Mouse (Mus musculus) CH12.LX (cell line): ENCODE data around the gene Slc32a1.

ENCODE experiments used
- CHD1 ChIP-seq: IDR thresholded peaks from 2 replicates; pipeline ENCODE4 v1.6.1; 2012; ENCODE audit warnings: low read depth, low read length, improper control_type of control experiment, inconsistent platforms
- CTCF ChIP-seq, 2 experiments: IDR thresholded peaks in 1 of 2; conservative IDR thresholded peaks in 1 of 2; 2 replicates each; pipeline ENCODE4 v1.5.1; 2011 to 2012; ENCODE audit warnings: low read depth in 2 of 2, low read length in 2 of 2, improper control_type of control experiment in 1 of 2, inconsistent platforms in 1 of 2, mild to moderate bottlenecking in 1 of 2, moderate library complexity in 1 of 2
- HCFC1 ChIP-seq: IDR thresholded peaks from 2 replicates; pipeline ENCODE4 v1.6.1; 2012; ENCODE audit warnings: low read depth, mild to moderate bottlenecking, inconsistent platforms, low read length, improper control_type of control experiment
- NELFE ChIP-seq: IDR thresholded peaks from 2 replicates; pipeline ENCODE4 v1.6.1; 2011; ENCODE audit warnings: low read depth, low read length, improper control_type of control experiment
- POLR2A ChIP-seq: IDR thresholded peaks from 2 replicates; pipeline ENCODE4 v1.6.1; 2011; ENCODE audit warnings: low read depth, mild to moderate bottlenecking, improper control_type of control experiment, low read length
- SMC3 ChIP-seq: IDR thresholded peaks from 2 replicates; pipeline ENCODE4 v1.6.1; 2011; ENCODE audit warnings: low read depth, low read length, improper control_type of control experiment

DNA sequence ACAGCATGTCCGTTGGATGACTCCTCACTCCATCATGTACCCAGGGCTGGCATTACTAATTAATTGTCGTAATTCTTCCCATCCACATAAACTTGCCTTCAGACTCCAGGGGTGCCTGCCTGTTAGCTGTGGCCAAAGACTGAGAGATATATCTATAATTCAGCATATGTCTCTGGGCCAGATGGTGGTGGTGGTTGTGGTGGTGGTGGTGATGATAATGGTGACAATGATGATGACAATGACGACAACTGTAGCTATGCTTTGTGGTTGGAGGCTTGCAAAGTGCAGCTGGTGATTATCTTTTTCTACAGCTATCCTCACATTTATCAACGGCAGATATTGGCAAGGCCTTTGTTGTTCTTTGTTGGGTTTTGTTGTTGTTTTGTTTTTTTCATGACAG, 17.2 kb upstream of the Slc32a1 start:
- no peak for TF ChIP-seq NELFE
- no peak for TF ChIP-seq SMC3
- TF ChIP-seq CTCF (conservative IDR thresholded peaks at IDR 0.05 in 1 of 2, IDR thresholded peaks at IDR 0.05 in 1 of 2; ENCODE audit: low read depth in 2 of 2, low read length in 2 of 2): no peak
- no peak for TF ChIP-seq HCFC1
- no peak for TF ChIP-seq CHD1
- TF ChIP-seq POLR2A: no peak
